Mouse (Mus musculus): ENCODE measurements around the gene Ifnab.
A peak's percentile ranks its signal among the peaks of the same experiment; 100 is the strongest.

The Ifnab gene

DNA sequence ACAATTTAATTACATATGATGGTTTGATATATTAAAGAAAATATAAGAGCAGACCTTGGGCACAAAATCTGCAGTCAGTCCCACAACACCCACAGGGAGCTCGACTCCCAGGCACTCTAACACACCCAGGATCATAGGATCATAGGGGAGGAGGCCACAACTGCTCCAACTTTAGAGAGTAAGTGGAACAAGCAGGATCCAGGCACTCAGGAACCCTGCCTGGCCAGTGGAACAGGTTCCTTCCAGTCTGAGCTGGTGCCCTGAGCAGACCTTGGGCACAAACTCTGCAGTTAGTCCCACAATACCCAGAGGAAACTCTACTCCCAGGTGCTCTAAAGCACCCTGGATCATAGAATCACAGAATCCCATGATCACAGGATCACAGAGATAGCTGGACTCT, 35.7 kb downstream of the Ifnab start:
- DNase-seq = no peak

DNA sequence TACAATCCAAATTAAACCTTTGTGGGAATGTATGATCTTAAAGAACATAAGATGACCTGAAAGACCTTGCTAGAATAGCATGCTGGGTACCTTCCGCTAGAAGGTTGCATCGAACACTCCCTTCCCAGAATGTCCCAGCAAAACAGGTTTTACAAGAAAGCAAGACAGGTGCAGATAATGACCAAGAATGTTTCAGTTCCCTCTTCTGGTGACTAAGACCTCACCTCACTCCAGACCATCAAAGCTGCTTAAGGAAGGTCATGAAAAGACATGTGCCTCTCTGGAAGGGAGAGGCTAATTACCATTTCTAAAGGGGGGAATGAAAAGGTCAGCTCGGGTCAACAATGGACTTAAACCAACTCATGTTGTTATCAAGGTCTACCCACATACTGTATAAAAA, 37.5 kb downstream of the Ifnab start:
- DNase-seq = no peak

DNA sequence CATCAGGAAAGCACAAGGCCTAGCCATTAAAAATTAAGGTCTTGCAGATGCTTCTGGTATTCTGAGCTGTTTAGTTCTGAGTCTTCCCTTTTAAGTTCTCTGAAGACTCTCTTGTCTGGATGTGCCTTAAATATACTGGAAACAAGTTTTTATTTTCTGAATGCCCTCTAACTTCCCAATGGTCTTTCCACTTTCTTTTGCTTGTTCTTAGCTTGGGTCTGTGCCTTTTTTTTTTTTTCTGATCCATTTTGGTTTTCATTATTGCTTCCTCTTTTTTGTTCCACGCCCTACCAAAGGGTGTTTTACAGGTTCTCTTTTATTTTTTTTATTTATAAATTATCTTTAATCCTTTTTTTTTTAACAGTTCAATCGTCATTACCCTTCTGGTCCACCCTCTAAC, 46.8 kb downstream of the Ifnab start, which contains the start of gene Ifna13:
Gene Ifna13 (minus strand): TSS at position 101 of the 400 bp plus-strand sequence.
- no peak for DNase-seq

DNA sequence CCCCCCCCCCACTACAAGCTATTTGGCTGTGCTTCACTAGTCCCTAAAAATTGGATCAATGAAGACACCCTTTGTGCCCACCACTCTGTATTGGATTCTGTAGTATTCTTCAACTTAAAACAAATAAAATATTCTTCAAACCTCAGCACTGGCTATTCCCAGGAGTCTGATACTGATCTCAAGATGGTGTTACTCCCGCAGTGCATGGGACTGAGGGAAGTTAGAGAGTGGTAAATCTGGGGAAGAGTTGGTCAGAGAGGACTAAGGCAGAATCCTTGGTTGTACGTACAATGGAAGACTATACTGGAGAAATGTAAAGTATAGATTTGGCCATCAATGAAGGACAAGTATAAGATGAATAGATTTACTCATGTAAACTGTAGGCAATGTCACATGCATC, 48.6 kb downstream of the Ifnab start:
- no peak for DNase-seq

DNA sequence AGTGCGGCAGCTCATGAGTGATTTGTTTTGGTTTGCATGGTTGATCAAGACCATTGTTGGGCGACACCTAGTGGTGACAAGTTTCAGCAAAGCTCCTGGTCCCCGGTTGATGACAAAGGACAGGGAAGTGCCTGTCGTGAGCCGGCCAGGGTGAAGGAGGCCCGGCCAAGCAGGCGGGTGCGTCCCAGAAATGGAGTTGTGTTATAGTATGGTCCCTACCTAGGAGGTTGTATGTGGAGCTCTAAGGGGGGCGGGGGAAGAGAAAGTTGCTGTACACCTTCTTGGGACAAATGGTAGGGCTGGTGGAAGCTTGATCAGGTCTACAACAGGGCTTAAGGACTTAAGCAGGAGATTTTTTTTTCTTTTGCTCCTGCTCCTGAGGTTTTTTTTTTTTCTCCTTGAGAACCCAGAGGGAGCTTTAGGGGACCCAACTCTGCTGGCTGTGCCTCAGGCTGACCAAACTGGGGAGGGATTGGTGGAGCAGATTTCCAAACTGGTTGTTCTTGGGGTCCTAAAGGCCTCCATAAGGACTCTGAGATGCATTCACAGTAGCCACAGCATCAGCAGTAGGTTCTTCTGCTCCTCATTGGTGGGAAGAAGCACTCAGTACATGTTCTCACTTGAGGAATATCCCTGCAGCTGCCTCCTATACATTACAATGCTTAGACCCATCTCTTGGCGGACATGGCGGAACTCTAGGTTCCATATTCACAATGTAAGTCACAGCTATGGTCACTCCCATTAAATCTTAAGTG, 49.9 kb downstream of the Ifnab start:
- peak; percentile 76 for DNase-seq

DNA sequence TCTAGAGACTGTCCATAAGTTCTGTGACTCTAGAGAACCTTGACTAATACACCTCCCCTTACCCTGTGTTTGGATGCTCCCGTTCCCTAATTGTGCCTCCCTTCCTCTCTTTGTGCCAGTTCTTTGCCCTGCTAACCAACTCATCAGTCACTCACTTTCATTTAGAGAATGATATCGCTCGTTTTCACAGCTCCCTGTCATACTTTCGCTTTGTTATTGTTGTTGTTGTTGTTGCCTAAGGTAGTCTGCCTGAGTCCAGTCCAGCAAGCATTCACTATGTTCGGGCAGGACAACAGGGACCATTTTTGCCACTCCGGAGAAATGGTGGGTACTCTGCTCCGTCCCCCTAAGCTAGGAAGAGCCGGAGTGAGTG, 50.5 kb downstream of the Ifnab start:
- no peak for DNase-seq

Measured in cerebellum, adult 11-12 months (tissue).